Mouse (Mus musculus): ENCODE measurements around the gene Tmx1.
A peak's percentile ranks its signal among the peaks of the same experiment; 100 is the strongest.

Gene Tmx1

GRCm38 (mm10) chr12:70452726-70453645 is at the start of gene Tmx1:
TSS of gene Tmx1 (plus strand) at chr12:70453095.
- peak; percentile 98 for DNase-seq (ENCODE audit: low spot score)

GRCm38 (mm10) chr12:70404327-70404726 is 48.6 kb upstream of the Tmx1 start:
- no peak for DNase-seq (ENCODE audit: low spot score)

- no peak for DNase-seq (ENCODE audit: low spot score)
Observed at GRCm38 (mm10) chr12:70408396-70408795, 44.5 kb upstream of the Tmx1 start.

GRCm38 (mm10) chr12:70409600-70409999 is 43.3 kb upstream of the Tmx1 start:
- DNase-seq (ENCODE audit: low spot score): no peak

- DNase-seq (ENCODE audit: low spot score): no peak
Observed at GRCm38 (mm10) chr12:70420216-70420615, 32.7 kb upstream of the Tmx1 start.

- no peak for DNase-seq (ENCODE audit: low spot score)
Observed at GRCm38 (mm10) chr12:70421028-70421427, 31.9 kb upstream of the Tmx1 start.

- no peak for DNase-seq (ENCODE audit: low spot score)
Observed at GRCm38 (mm10) chr12:70422322-70423118, 30.4 kb upstream of the Tmx1 start.

- DNase-seq (ENCODE audit: low spot score): no peak
Observed at GRCm38 (mm10) chr12:70427885-70428284, 25.0 kb upstream of the Tmx1 start.

- DNase-seq (ENCODE audit: low spot score): no peak
Observed at GRCm38 (mm10) chr12:70429637-70430036, 23.3 kb upstream of the Tmx1 start.

GRCm38 (mm10) chr12:70430307-70430950 is 22.5 kb upstream of the Tmx1 start:
- DNase-seq (ENCODE audit: low spot score): no peak

- no peak for DNase-seq (ENCODE audit: low spot score)
Observed at GRCm38 (mm10) chr12:70431428-70431827, 21.5 kb upstream of the Tmx1 start.

- no peak for DNase-seq (ENCODE audit: low spot score)
Observed at GRCm38 (mm10) chr12:70449961-70450360, 2.9 kb upstream of the Tmx1 start.

- DNase-seq (ENCODE audit: low spot score): no peak
Observed at GRCm38 (mm10) chr12:70451533-70451932, 1.4 kb upstream of the Tmx1 start.

- no peak for DNase-seq (ENCODE audit: low spot score)
Observed at GRCm38 (mm10) chr12:70452143-70452542, 752 bp upstream of the Tmx1 start.

- no peak for DNase-seq (ENCODE audit: low spot score)
Observed at GRCm38 (mm10) chr12:70455226-70455625, 2.3 kb downstream of the Tmx1 start.

GRCm38 (mm10) chr12:70459546-70459945 is 6.7 kb downstream of the Tmx1 start:
- DNase-seq (ENCODE audit: low spot score): no peak

- no peak for DNase-seq (ENCODE audit: low spot score)
Observed at GRCm38 (mm10) chr12:70464016-70464415, 11.1 kb downstream of the Tmx1 start.

GRCm38 (mm10) chr12:70475336-70475735 is 22.4 kb downstream of the Tmx1 start:
- no peak for DNase-seq (ENCODE audit: low spot score)

- no peak for DNase-seq (ENCODE audit: low spot score)
Observed at GRCm38 (mm10) chr12:70476884-70477576, 24.1 kb downstream of the Tmx1 start.

GRCm38 (mm10) chr12:70477593-70478287 is 24.8 kb downstream of the Tmx1 start:
- no peak for DNase-seq (ENCODE audit: low spot score)

GRCm38 (mm10) chr12:70485956-70486355 is 33.1 kb downstream of the Tmx1 start:
- no peak for DNase-seq (ENCODE audit: low spot score)

All from ovary, postnatal 10 days (tissue).